Mouse (Mus musculus): ENCODE measurements around the gene Bcl9. TPM values are rescaled to one million over a fixed set of nuclear protein-coding genes. Genes with fewer than 3 reads are reported as not detected.

Bcl9 gene
- total RNA-seq, 2 experiments from 2014 or later: 2.4 to 3.6 TPM

DNA sequence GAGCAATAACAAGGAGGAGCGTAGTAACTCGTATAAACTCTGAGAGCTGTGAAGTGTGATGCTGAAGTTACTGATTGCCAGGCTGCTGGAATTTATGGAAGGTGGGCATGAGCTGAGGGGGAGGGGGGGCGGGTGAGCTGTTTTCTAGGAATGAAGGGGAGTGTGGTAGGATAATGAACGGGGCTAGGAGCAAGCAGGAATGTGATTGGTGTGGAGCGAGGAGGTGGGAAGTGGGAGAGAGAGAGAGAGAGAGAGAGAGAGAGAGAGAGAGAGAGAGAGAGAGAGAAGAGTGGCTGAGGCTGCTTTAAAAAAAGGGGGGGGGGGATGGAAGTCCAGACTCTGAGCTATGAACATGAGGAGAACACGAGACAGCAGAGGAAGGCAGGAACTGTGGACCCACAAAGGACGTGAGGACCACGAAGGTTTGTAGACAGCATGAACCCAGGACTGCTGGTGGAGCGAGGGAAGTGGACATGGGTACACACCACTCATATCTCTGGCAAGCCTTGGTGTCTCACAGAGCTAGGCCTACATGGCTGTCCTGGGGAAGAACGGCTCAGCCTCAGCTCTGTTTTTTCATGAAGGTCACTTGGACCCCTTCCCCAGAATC is 1.2 kb upstream of the Bcl9 start:
- DNase-seq: no peak
- intact Hi-C loops (cut with DNase I): no loop called here

DNA sequence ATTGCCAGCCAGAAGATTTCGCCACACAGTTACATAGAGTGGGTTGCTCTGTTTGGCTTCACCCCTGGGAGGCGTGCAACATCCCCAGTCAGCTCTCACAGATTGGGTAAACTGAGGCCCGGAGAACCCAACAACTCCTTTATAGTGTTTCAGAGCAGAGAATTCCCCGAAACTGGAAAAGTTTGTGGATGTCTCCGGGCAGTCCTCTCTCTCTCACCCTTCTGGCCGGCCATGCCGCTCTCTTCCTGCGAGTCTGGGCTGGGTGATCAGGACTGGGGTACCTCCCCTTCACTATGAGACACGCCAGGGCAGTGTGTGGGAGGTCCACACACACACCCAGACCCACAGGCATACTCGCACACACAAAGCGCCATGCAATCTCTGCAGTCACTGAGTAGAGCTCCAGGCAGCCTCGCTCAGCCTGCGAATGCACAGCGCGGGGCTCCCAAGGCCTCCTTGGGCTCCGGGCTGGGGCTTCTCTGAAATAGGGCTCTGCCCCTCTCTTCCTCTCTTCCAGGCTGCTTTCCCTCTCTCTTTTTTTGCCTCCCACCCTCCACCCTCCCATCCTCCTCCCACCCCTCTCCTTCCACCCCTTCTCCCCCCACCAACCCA is 670 bp downstream of the Bcl9 start:
- peak; percentile 10 to 46 for DNase-seq
- intact Hi-C loops (cut with DNase I): loop anchor here (1.0 kb wide), 1 partner anchor 70 kb away; no protein-coding TSS in a partner anchor

GRCm38 (mm10) chr3:97294334-97294733 is 3.4 kb downstream of the Bcl9 start:
- intact Hi-C loops (cut with DNase I): no loop called here
- DNase-seq: no peak

DNA sequence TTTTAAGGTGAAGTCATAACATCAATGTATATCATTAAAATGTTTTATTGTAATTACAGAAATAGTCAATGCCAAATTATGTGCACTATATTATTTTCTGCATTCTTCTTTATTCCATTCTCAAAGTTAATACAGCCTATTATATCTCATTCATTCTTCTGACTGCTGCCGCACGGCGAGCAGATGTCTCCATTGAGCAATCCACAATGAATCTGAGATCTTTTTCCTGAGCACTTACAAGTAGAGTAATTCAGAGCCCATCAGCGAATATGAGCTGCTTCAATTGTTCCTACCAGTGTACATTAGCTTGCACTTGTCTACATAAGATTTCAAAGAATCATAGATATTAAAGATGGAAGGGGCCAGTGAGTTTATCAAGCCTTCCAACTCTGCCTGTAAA is 12.8 kb downstream of the Bcl9 start:
- no peak for DNase-seq
- intact Hi-C loops (cut with DNase I): no loop called here

DNA sequence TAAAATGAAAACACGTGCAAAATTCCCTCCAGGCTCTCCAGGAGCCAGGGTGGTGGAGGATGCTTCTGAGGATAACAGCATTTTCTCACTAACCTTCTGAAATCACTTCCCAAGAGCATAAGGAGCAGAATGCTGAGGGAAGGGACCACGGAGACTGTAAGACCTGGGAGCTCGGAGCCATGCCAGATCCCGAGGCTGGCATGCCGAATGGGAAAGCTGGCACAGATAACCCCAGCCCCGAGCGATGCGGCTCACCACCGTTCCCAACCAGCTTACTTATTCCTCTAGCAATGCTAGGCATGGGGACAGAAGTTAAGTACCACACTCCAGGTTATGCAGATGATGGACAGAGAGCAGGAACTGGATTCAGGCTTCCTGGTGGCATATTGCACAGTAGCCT is 13.7 kb downstream of the Bcl9 start:
- intact Hi-C loops (cut with DNase I): no loop called here
- no peak for DNase-seq

DNA sequence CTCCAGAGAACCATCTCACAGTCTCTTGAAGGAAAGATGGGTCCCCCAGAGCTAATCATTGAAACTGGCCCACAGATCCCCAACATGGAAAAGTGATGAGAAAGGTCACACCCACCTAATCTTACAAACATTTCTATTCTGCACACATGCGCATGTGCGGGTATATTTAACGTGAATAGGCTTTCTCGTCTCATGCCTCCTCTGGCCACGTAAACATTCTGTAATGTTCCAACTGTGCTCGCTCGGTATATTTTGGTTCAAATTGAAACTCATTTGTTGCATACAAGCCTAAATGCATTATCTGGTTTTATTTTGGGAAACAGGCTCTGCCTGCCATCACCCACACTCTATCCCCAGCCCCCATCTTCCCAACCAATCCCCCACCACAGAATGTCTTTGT is 16.3 kb downstream of the Bcl9 start:
- no peak for DNase-seq
- intact Hi-C loops (cut with DNase I): no loop called here

GRCm38 (mm10) chr3:97275708-97276107 is 22.0 kb downstream of the Bcl9 start:
- intact Hi-C loops (cut with DNase I): no loop called here
- DNase-seq: no peak

DNA sequence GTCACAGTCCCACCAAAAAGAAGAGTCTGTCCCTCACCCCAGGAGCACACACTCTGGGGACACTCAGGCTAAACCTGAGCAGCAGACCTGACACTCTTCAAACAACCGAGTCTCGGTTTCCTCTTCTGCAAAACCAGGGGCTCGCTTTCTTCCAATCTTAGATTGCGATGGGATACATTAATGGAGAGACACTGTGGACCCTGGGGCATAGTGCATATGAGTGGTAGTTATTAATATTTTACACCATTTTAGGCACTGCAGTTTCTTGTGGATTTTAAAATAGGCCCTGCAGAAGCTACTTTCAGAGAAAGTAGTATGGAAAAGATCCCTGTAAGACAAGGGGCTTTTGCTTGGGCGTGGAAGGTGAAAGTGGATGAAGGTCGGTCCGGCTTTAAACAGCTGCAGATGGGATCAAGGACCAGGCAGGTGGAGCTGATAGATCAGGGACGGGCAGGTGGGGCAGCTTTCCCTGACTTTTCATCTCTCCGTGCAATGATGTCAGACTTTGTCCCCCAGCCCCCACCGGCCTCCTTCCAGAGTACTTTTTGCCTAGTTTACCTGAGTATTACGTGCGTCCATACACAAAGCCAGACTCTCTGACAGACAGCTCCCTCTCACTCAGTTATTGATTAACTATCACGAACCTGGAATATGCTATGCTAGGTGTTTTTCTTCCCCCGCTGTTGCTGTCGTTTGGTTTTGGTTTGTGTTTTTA is 23.0 kb downstream of the Bcl9 start:
- no peak for DNase-seq
- intact Hi-C loops (cut with DNase I): no loop called here

GRCm38 (mm10) chr3:97273876-97274275 is 23.8 kb downstream of the Bcl9 start:
- no peak for DNase-seq
- intact Hi-C loops (cut with DNase I): no loop called here

DNA sequence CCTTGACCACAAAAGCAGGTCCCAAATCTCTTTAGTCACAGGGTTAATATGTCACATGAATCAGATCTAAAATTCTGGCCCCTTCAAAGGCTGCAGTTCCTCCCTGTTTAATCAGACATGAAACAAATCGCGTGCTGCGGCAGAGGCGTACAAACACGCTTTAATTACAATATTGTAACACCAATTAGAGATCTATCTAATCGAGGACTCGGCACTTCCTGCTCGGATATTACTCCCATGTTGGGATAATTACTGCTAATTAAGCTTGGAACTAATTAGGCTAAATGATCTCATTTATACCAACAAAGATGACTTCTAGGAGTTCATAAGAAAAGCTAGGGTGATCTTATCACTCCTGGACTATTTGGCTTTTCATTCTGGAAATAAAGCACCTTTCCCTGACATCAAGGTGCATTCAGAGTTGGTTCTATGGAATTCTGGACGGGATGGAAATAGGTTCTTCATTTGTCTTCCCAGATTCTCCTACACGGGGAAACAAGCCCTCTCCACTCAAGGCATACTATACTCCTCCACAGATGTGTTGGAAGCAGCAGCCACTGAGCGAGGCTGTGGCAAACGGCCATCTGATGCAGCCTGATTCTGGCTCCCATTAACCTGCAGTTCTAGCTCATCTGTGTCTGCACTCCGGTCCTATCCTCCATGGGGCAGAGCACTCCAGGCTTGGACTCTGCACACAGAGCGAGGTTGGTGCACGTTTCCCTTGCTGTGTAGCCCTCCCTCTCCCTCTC is 31.9 kb downstream of the Bcl9 start:
- intact Hi-C loops (cut with DNase I): no loop called here
- DNase-seq: no peak

DNA sequence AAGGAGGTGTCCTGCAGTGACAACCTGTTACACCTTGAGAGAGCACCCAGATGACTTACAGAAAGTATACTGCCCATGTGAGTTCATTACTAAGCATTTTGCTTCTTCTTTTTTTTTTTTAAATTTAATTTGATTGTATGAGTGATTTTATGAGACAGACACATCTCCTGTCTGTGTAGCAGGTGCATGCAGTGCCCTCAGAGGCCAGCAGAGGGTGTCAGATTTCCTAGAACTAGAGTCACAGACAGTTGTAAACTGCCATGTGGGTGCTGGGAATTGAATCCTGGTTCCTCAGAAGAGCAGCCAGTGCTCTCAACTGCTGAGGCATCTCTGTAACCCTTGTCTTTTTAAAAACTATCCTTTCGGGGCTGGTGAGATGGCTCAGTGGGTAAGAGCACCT is 35.5 kb downstream of the Bcl9 start:
- intact Hi-C loops (cut with DNase I): no loop called here

GRCm38 (mm10) chr3:97255706-97256339 is 41.9 kb downstream of the Bcl9 start:
- no peak for DNase-seq
- intact Hi-C loops (cut with DNase I): no loop called here

More for the DNA sequence above, 35.5 kb downstream of the Bcl9 start:
- DNase-seq: no peak

DNA sequence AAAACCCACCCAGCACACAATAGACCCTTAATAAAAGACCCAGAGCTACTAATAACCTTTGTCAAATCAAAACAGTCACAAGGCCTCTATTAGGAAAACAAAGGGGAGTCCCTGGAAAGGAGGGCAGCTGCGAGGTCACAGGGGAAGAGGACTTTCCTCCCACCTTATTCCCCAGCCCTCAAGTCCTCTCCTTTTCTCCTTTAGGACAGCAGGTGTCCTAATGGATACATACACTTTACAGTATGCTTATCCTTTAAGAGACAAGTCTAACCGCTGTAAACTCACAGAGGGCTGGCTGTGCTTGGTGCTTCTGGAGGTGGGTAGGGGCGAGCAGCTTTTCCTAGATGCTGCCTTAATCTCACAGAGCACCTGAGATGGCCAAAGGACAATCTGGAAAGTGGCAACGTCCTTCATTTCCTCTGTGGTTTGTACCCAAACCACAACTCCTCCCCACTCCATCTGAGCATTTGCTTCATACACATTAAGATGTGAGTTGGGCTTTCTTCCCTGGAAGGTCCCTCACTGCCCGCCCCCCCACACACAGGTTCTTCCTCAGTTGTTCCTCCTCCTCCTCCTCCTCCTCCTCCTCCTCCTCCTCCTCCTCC is 42.8 kb downstream of the Bcl9 start:
- no peak for DNase-seq
- intact Hi-C loops (cut with DNase I): no loop called here

DNA sequence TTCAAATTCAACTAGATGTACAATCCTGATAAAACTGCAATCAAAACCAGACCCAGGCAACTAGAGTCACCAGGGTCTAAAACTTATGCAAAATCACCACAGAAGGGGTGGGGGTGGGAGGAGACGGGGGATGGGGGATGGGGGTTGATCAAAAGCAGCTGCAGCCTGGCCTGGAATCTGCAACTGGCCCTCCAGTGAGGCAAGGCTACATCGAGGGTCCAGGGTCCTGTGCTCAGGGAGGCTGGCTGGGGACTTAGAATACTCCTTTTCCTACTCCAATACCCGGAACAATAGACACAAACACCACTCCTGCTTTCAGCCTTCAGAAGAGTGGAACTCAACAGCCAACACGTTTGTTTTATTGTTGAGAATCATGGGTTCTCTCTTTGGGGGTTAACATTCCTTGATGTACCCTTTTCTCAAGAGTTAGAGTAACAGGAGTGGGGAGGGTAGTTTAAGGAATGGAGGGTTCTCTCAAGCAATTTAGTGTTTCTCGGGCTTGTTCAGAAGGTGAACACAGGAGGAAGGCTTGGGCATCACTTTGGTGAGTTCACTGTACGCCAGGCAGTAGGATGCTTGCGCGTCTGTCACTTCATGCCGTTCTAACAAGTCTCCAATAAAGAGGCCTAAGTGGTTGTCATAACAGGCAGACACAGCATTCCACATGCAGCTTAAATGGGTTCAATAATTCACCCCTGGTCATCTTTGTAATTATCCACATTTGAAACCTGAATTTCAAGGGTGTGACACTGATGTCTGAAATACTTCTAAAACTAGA is 43.7 kb downstream of the Bcl9 start:
- no peak for DNase-seq
- intact Hi-C loops (cut with DNase I): no loop called here

GRCm38 (mm10) chr3:97252896-97253295 is 44.8 kb downstream of the Bcl9 start:
- no peak for DNase-seq
- intact Hi-C loops (cut with DNase I): no loop called here

DNA sequence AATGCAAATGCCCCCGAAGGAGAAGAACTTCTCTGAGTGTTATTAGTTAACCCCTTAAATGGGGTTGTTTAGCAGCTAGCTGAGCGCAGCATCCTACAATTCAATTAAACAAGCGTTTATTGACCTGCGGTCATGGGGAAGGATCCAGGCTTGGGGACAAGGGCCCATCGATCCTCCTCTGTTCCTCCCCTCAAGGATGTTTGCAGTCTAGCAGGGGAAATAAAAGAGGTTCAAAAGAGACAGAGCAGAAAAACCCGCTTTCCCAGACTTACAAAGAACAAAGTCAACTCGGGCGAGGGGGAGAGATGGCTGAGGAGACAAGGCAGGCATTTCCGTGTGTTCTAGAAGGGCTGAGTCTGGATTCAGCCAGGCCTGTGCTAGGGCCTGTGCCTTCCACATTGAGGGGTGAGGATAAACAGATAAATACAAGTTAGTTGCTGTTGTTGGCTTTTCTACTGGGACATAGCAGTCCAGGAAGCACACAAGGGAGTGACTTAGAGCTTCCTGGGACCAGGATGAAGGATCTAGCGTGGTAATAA is 55.0 kb downstream of the Bcl9 start:
- intact Hi-C loops (cut with DNase I): no loop called here
- DNase-seq: no peak

GRCm38 (mm10) chr3:97241826-97242225 is 55.9 kb downstream of the Bcl9 start:
- intact Hi-C loops (cut with DNase I): no loop called here
- no peak for DNase-seq

- intact Hi-C loops (cut with DNase I): no loop called here
- DNase-seq: no peak
These were observed 57.9 kb downstream of the Bcl9 start for GRCm38 (mm10) chr3:97239793-97240192.

DNA sequence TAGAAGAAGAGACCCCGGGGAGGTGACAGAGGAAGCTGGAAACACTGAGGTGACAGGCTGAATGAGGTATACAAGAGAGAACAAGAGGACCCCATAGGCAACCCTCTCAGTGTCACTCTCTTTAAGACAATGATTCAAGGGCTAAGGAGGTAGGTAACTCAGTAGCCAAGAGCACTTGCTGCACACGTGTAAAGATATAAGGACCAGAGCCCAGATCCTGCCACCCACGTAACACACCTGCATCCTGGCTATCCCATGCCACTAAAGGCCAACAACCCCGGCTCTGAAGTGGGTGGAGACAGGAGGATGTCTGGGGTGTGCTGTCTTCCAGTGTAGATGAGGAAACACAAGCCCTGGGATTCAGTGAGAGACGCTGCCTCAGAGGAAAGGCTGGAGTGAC is 58.4 kb downstream of the Bcl9 start:
- no peak for DNase-seq
- intact Hi-C loops (cut with DNase I): no loop called here
